Mouse (Mus musculus) neural tube, embryonic 11.5 days (tissue): ENCODE data around the gene Ranbp17. TPM values are rescaled to one million over a fixed set of nuclear protein-coding genes. Genes with fewer than 3 reads are reported as not detected.
A peak's percentile ranks its signal among the peaks of the same experiment; 100 is the strongest.

Source experiments
- ATAC-seq: fragments of 200-750 bp; cut with Nextera tagmentation; 2 replicates; pipeline ENCODE4 v1.8.0; 2017; ENCODE audit warnings: moderate number of reproducible peaks, mild to moderate bottlenecking, moderate TSS enrichment, moderate library complexity; ENCODE audit not compliant: insufficient read depth, low FRiP score, low TSS enrichment
- DNase-seq: peaks from one replicate; pipeline ENCODE4 v3.0.0-alpha.2; 2015; ENCODE audit warnings: low spot score
- H3K27ac ChIP-seq: fragments of 300-500 bp; sonication (generic); 2 replicates; pipeline ENCODE4 v1.5.1; 2014; ENCODE audit warnings: low read depth, mild to moderate bottlenecking, low read length
- H3K27me3 ChIP-seq: fragments of 300-500 bp; sonication (generic); 2 replicates; pipeline ENCODE4 v1.6.1; 2014; ENCODE audit warnings: mild to moderate bottlenecking, low read length, mixed read lengths; ENCODE audit not compliant: control insufficient read depth, insufficient read depth
- H3K36me3 ChIP-seq: fragments of 300-500 bp; sonication (generic); 2 replicates; pipeline ENCODE4 v1.6.1; 2014; ENCODE audit warnings: mild to moderate bottlenecking, low read length, moderate library complexity, mixed read lengths; ENCODE audit not compliant: control insufficient read depth, insufficient read depth
- H3K4me1 ChIP-seq: fragments of 300-500 bp; sonication (generic); 2 replicates; pipeline ENCODE4 v1.6.1; 2014; ENCODE audit warnings: low read length, mixed read lengths; ENCODE audit not compliant: control insufficient read depth, insufficient read depth
- H3K4me2 ChIP-seq: fragments of 300-500 bp; sonication (generic); 2 replicates; pipeline ENCODE4 v1.6.1; 2014; ENCODE audit warnings: low read depth, mild to moderate bottlenecking, moderate library complexity
- H3K4me3 ChIP-seq: fragments of 300-500 bp; sonication (generic); 2 replicates; pipeline ENCODE4 v1.5.1; 2014; ENCODE audit warnings: low read depth, low read length
- H3K9ac ChIP-seq: fragments of 300-500 bp; sonication (generic); 2 replicates; pipeline ENCODE4 v1.6.1; 2014; ENCODE audit warnings: mild to moderate bottlenecking, low read length
- H3K9me3 ChIP-seq: fragments of 300-500 bp; sonication (generic); 2 replicates; pipeline ENCODE4 v1.6.1; 2016; ENCODE audit warnings: low read length; ENCODE audit not compliant: control insufficient read depth
- WGBS: fragments of 180-500 bp; shearing (Covaris S2); extraction: QIAGEN DNeasy Blood & Tissue Kit; methylation state at CpG from one replicate; pipeline ENCODE4 v1.1.7; 2014; 5-methylcytosine and 5-hydroxymethylcytosine counted together
- polyA plus RNA-seq: library from polyadenylated mRNA; unstranded; fragments of >200 nt; fragmentation: Nextera tagmentation; extraction: Ambion mirVana; gene quantifications from 2 replicates; pipeline ENCODE4 v1.2.1, GENCODE M21; 2014

The Ranbp17 gene
- polyA plus RNA-seq, 1 experiment from 2014 or later: 18.3 TPM

GRCm38 (mm10) chr11:33534541-33534940 lies 21.0 kb upstream of the Ranbp17 start:
- no peaks in the 10 kb centered on the region for H3K9me3 ChIP-seq
- no peak for DNase-seq
- H3K4me3 ChIP-seq: no peak overlapping the region
- WGBS: 90% methylated on average over 4 of the region's 4 CpGs
- H3K4me1 ChIP-seq: no peaks in the 10 kb centered on the region
- no peak overlapping the region for H3K27ac ChIP-seq
- ATAC-seq: no peak
- H3K36me3 ChIP-seq: no peaks in the 10 kb centered on the region
- no peaks in the 10 kb centered on the region for H3K27me3 ChIP-seq
- H3K4me2 ChIP-seq: no peak overlapping the region
- no peak overlapping the region for H3K9ac ChIP-seq

- Histone ChIP-seq H3K4me3 (no peak overlapping the region), H3K9me3 (no peaks in the 10 kb centered on the region), H3K4me1 (no peaks in the 10 kb centered on the region), H3K9ac (no peak overlapping the region), H3K27ac (no peak overlapping the region), H3K36me3 (no peaks in the 10 kb centered on the region), H3K27me3 (no peaks in the 10 kb centered on the region), H3K4me2 (no peak overlapping the region)
- ATAC-seq (no peak), DNase-seq (no peak)
- WGBS: 48% methylated on average over 3 of the region's 3 CpGs
Measured at GRCm38 (mm10) chr11:33533577-33533976, 20.0 kb upstream of the Ranbp17 start.

GRCm38 (mm10) chr11:33529576-33529975 lies 16.0 kb upstream of the Ranbp17 start:
- DNase-seq (no peak), ATAC-seq (no peak)
- no peaks in the 10 kb centered on the region for H3K27me3 ChIP-seq
- no peaks in the 10 kb centered on the region for H3K36me3 ChIP-seq
- H3K4me3 ChIP-seq: no peak overlapping the region
- H3K4me1 ChIP-seq: no peaks in the 10 kb centered on the region
- H3K9me3 ChIP-seq: no peaks in the 10 kb centered on the region
- H3K9ac ChIP-seq: no peak overlapping the region
- 62% methylated on average over 2 of the region's 2 CpGs for WGBS
- H3K27ac ChIP-seq: no peak overlapping the region
- H3K4me2 ChIP-seq: no peak overlapping the region

- Histone ChIP-seq H3K9ac (peak overlapping the region; percentile 95), H3K36me3 (no peaks in the 10 kb centered on the region), H3K27me3 (no peaks in the 10 kb centered on the region), H3K4me1 (no peaks in the 10 kb centered on the region), H3K27ac (peak overlapping the region; percentile 87), H3K4me2 (peak overlapping the region; percentile 64), H3K4me3 (peak overlapping the region; percentile 84), H3K9me3 (no peaks in the 10 kb centered on the region)
- peak; percentile 91 for ATAC-seq
- 0% methylated on average over 43 of the region's 43 CpGs for WGBS
- peak; percentile 82 for DNase-seq
Measured at GRCm38 (mm10) chr11:33512854-33513375, 631 bp downstream of the Ranbp17 start.

- Histone ChIP-seq H3K9me3 (no peaks in the 10 kb centered on the region), H3K4me3 (no peak overlapping the region), H3K4me1 (no peaks in the 10 kb centered on the region), H3K4me2 (no peak overlapping the region), H3K27ac (no peak overlapping the region), H3K27me3 (no peaks in the 10 kb centered on the region), H3K36me3 (no peaks in the 10 kb centered on the region), H3K9ac (no peak overlapping the region)
- DNase-seq: no peak
- no peak for ATAC-seq
Measured at GRCm38 (mm10) chr11:33509401-33509800, 4.1 kb downstream of the Ranbp17 start.

- H3K9ac ChIP-seq: no peak overlapping the region
- WGBS: 88% methylated on average over 4 of the region's 4 CpGs
- no peaks in the 10 kb centered on the region for H3K9me3 ChIP-seq
- H3K4me1 ChIP-seq: no peaks in the 10 kb centered on the region
- no peaks in the 10 kb centered on the region for H3K27me3 ChIP-seq
- no peak overlapping the region for H3K27ac ChIP-seq
- H3K4me2 ChIP-seq: no peak overlapping the region
- DNase-seq: no peak
- no peaks in the 10 kb centered on the region for H3K36me3 ChIP-seq
- H3K4me3 ChIP-seq: no peak overlapping the region
- ATAC-seq: no peak
Measured at GRCm38 (mm10) chr11:33485746-33486145, 27.8 kb downstream of the Ranbp17 start.

GRCm38 (mm10) chr11:33480410-33480809 lies 33.1 kb downstream of the Ranbp17 start:
- DNase-seq: no peak
- ATAC-seq: no peak
- Histone ChIP-seq H3K4me3 (no peak overlapping the region), H3K4me2 (no peak overlapping the region), H3K4me1 (no peaks in the 10 kb centered on the region), H3K9me3 (no peaks in the 10 kb centered on the region), H3K36me3 (no peaks in the 10 kb centered on the region), H3K27me3 (no peaks in the 10 kb centered on the region), H3K27ac (no peak overlapping the region), H3K9ac (no peak overlapping the region)
- 91% methylated on average over 10 of the region's 10 CpGs for WGBS

GRCm38 (mm10) chr11:33479209-33479608 lies 34.3 kb downstream of the Ranbp17 start:
- no peaks in the 10 kb centered on the region for H3K36me3 ChIP-seq
- H3K4me3 ChIP-seq: no peak overlapping the region
- no peaks in the 10 kb centered on the region for H3K27me3 ChIP-seq
- H3K9ac ChIP-seq: no peak overlapping the region
- no peaks in the 10 kb centered on the region for H3K4me1 ChIP-seq
- ATAC-seq: no peak
- DNase-seq: no peak
- WGBS: 93% methylated on average over 4 of the region's 4 CpGs
- no peaks in the 10 kb centered on the region for H3K9me3 ChIP-seq
- no peak overlapping the region for H3K4me2 ChIP-seq
- H3K27ac ChIP-seq: no peak overlapping the region

- H3K9ac ChIP-seq: no peak overlapping the region
- no peak overlapping the region for H3K4me3 ChIP-seq
- no peak overlapping the region for H3K27ac ChIP-seq
- 86% methylated on average over 2 of the region's 2 CpGs for WGBS
- DNase-seq: no peak
- no peaks in the 10 kb centered on the region for H3K4me1 ChIP-seq
- ATAC-seq: no peak
- no peaks in the 10 kb centered on the region for H3K36me3 ChIP-seq
- no peaks in the 10 kb centered on the region for H3K27me3 ChIP-seq
- H3K9me3 ChIP-seq: no peaks in the 10 kb centered on the region
- H3K4me2 ChIP-seq: no peak overlapping the region
Measured at GRCm38 (mm10) chr11:33476634-33477033, 36.9 kb downstream of the Ranbp17 start.
